21 mouse cellular contexts compared by ENCODE assay signal in genomic region chr16:85738606-85739195, GRCm38 (mm10).
"Had no signal": no experiment of that assay in that cellular context is flagged by ENCODE, and none has a peak within 500 bp of the region (broad histone marks: within the 10 kb centered on the region; RNA-seq: fewer than 3 reads in every experiment).

No protein-coding gene starts in this region.

- H3K9ac ChIP-seq: limb, embryonic 13.5 days; liver, embryonic 12.5 days; liver, embryonic 15.5 days; lung, embryonic 15.5 days; neural tube, embryonic 12.5 days; neural tube, embryonic 15.5 days had no signal

- H3K27ac ChIP-seq: limb, embryonic 10.5 days; limb, embryonic 13.5 days; liver, embryonic 12.5 days; liver, embryonic 15.5 days; lung, embryonic 15.5 days; neural tube, embryonic 12.5 days; neural tube, embryonic 15.5 days; stomach, postnatal 0 days had no signal

- H3K27me3 ChIP-seq: limb, embryonic 13.5 days; liver, embryonic 12.5 days; liver, embryonic 15.5 days; lung, embryonic 15.5 days; megakaryocyte, embryonic 14.5 days; neural tube, embryonic 12.5 days; neural tube, embryonic 15.5 days had no signal

- H3K4me1 ChIP-seq: limb, embryonic 10.5 days; limb, embryonic 13.5 days; liver, embryonic 12.5 days; liver, embryonic 15.5 days; lung, embryonic 15.5 days; megakaryocyte, embryonic 14.5 days; neural tube, embryonic 12.5 days; neural tube, embryonic 15.5 days had no signal

- ATAC-seq: liver, embryonic 12.5 days had no signal

- H3K36me3 ChIP-seq: limb, embryonic 10.5 days; limb, embryonic 13.5 days; liver, embryonic 12.5 days; liver, embryonic 15.5 days; lung, embryonic 15.5 days; neural tube, embryonic 12.5 days; neural tube, embryonic 15.5 days had no signal

- H3K9me3 ChIP-seq: limb, embryonic 10.5 days; limb, embryonic 13.5 days; liver, embryonic 12.5 days; liver, embryonic 15.5 days; lung, embryonic 15.5 days; neural tube, embryonic 12.5 days; neural tube, embryonic 15.5 days had no signal

- H3K4me2 ChIP-seq: limb, embryonic 13.5 days; liver, embryonic 12.5 days; liver, embryonic 15.5 days; lung, embryonic 15.5 days; midbrain, embryonic 11.5 days; neural tube, embryonic 12.5 days; neural tube, embryonic 15.5 days had no signal

- H3K4me3 ChIP-seq: limb, embryonic 10.5 days; limb, embryonic 13.5 days; liver, embryonic 12.5 days; liver, embryonic 15.5 days; lung, embryonic 15.5 days; megakaryocyte, embryonic 14.5 days; neural tube, embryonic 12.5 days; neural tube, embryonic 15.5 days had no signal

- DNase-seq: kidney, adult 9 months; kidney, postnatal 14 days; kidney, postnatal 4 days; liver; lung, adult 18-20 months; lung, postnatal 10 days; lung, postnatal 36 days; midbrain, embryonic 14.5 days; thymus, adult 2 months; thymus, postnatal 14 days; thymus, postnatal 4 days had no signal
